Mouse (Mus musculus) limb, embryonic 14.5 days (tissue): ENCODE data around the gene Pdlim5. TPM values are rescaled to one million over a fixed set of nuclear protein-coding genes. Genes with fewer than 3 reads are reported as not detected.

ENCODE experiments used
- ATAC-seq: fragments of 200-750 bp; cut with Nextera tagmentation; 2 replicates; pipeline ENCODE4 v1.8.0; 2017; ENCODE audit warnings: low read depth, moderate number of reproducible peaks, moderate TSS enrichment; ENCODE audit not compliant: low FRiP score
- DNase-seq: peaks from one replicate; pipeline ENCODE4 v3.0.0-alpha.2; 2015; ENCODE audit warnings: low spot score
- H3K27ac ChIP-seq: fragments of 300-500 bp; sonication (generic); replicated peaks from 2 replicates; pipeline ENCODE4 v1.5.1; 2014; ENCODE audit warnings: low read depth, mild to moderate bottlenecking, low read length, moderate library complexity, mixed read lengths
- H3K27me3 ChIP-seq: fragments of 300-500 bp; sonication (generic); 2 replicates; pipeline ENCODE4 v1.6.1; 2014; ENCODE audit warnings: low read length, mixed read lengths; ENCODE audit not compliant: control insufficient read depth, insufficient read depth
- H3K36me3 ChIP-seq: fragments of 300-500 bp; sonication (generic); 2 replicates; pipeline ENCODE4 v1.6.1; 2014; ENCODE audit warnings: mild to moderate bottlenecking, low read length, moderate library complexity, mixed read lengths; ENCODE audit not compliant: control insufficient read depth, insufficient read depth
- H3K4me1 ChIP-seq: fragments of 300-500 bp; sonication (generic); 2 replicates; pipeline ENCODE4 v1.6.1; 2014; ENCODE audit warnings: antibody characterized with exemption, low read length, mixed read lengths; ENCODE audit not compliant: control insufficient read depth, insufficient read depth
- H3K4me2 ChIP-seq: fragments of 300-500 bp; sonication (generic); replicated peaks from 2 replicates; pipeline ENCODE4 v1.6.1; 2014; ENCODE audit warnings: low read depth, mild to moderate bottlenecking, low read length, moderate library complexity; ENCODE audit not compliant: severe bottlenecking
- H3K4me3 ChIP-seq: fragments of 300-500 bp; sonication (generic); replicated peaks from 2 replicates; pipeline ENCODE4 v1.5.1; 2014; ENCODE audit warnings: low read length
- H3K9ac ChIP-seq: fragments of 300-500 bp; sonication (generic); 2 replicates; pipeline ENCODE4 v1.6.1; 2014; ENCODE audit warnings: mild to moderate bottlenecking, low read depth, low read length, moderate library complexity; ENCODE audit not compliant: severe bottlenecking
- H3K9me3 ChIP-seq: fragments of 300-500 bp; sonication (generic); 2 replicates; pipeline ENCODE4 v1.6.1; 2016; ENCODE audit warnings: low read length; ENCODE audit not compliant: control insufficient read depth
- POLR2A ChIP-seq: fragments of 200-500 bp; IDR thresholded peaks from 2 replicates; pipeline ENCODE4 v1.8.0; 2012; ENCODE audit warnings: inconsistent platforms, mild to moderate bottlenecking, moderate library complexity, borderline replicate concordance; ENCODE audit not compliant: insufficient read depth, insufficient read length; ENCODE audit errors: extremely low read depth
- whole genome bisulfite sequencing: fragments of 180-500 bp; shearing (Covaris S2); extraction: QIAGEN DNeasy Blood & Tissue Kit; methylation state at CpG from one replicate; pipeline ENCODE4 v1.1.7; 2014; 5-methylcytosine and 5-hydroxymethylcytosine counted together
- polyA plus RNA-seq, 2 experiments: library from polyadenylated mRNA; depleted of rRNA in 1 of 2; stranded (reverse) in 1 of 2; unstranded in 1 of 2; fragments of >200 nt; fragmentation: Nextera tagmentation in 1 of 2; extraction: Ambion mirVana in 1 of 2; gene quantifications; 2 replicates each; pipeline versions ENCODE4 v1.2.1 to v1.2.3; 2012 to 2014

Pdlim5 gene
- polyA plus RNA-seq, 2 experiments = 37.9 TPM

GRCm38 (mm10) chr3:142316138-142316740, 79.3 kb downstream of the Pdlim5 start:
- no peak overlapping the region for H3K4me3 ChIP-seq
- H3K9ac ChIP-seq = no peak overlapping the region
- no peaks in the 10 kb centered on the region for H3K9me3 ChIP-seq
- ATAC-seq (no peak), DNase-seq (no peak)
- H3K4me2 ChIP-seq = no peak overlapping the region
- WGBS = 85% methylated on average over 2 of the region's 2 CpGs
- no peaks in the 10 kb centered on the region for H3K36me3 ChIP-seq
- TF ChIP-seq POLR2A = no peak
- no peaks in the 10 kb centered on the region for H3K27me3 ChIP-seq
- no peak overlapping the region for H3K27ac ChIP-seq
- no peaks in the 10 kb centered on the region for H3K4me1 ChIP-seq

GRCm38 (mm10) chr3:142311075-142311474, 84.4 kb downstream of the Pdlim5 start:
- ATAC-seq = no peak
- no peak for DNase-seq
- WGBS = 53% methylated on average over 2 of the region's 2 CpGs
- no peaks in the 10 kb centered on the region for H3K36me3 ChIP-seq
- no peaks in the 10 kb centered on the region for H3K9me3 ChIP-seq
- TF ChIP-seq POLR2A = no peak
- H3K27me3 ChIP-seq = no peaks in the 10 kb centered on the region
- H3K4me2 ChIP-seq = no peak overlapping the region
- no peaks in the 10 kb centered on the region for H3K4me1 ChIP-seq
- H3K27ac ChIP-seq = no peak overlapping the region
- no peak overlapping the region for H3K4me3 ChIP-seq
- H3K9ac ChIP-seq = no peak overlapping the region

- Histone ChIP-seq H3K36me3 (no peaks in the 10 kb centered on the region), H3K9ac (no peak overlapping the region), H3K4me1 (no peaks in the 10 kb centered on the region), H3K9me3 (no peaks in the 10 kb centered on the region), H3K4me3 (no peak overlapping the region), H3K4me2 (no peak overlapping the region), H3K27me3 (no peaks in the 10 kb centered on the region), H3K27ac (no peak overlapping the region)
- no peak for TF ChIP-seq POLR2A
- ATAC-seq (no peak), DNase-seq (no peak)
- 11% methylated on average over 2 of the region's 2 CpGs for WGBS
Observed at GRCm38 (mm10) chr3:142310446-142310845, 85.0 kb downstream of the Pdlim5 start.

GRCm38 (mm10) chr3:142295287-142295676, 100.2 kb downstream of the Pdlim5 start:
- no peak overlapping the region for H3K4me2 ChIP-seq
- 81% methylated on average over 7 of the region's 7 CpGs for WGBS
- H3K4me3 ChIP-seq = no peak overlapping the region
- no peaks in the 10 kb centered on the region for H3K4me1 ChIP-seq
- ATAC-seq = no peak
- no peaks in the 10 kb centered on the region for H3K36me3 ChIP-seq
- H3K27me3 ChIP-seq = no peaks in the 10 kb centered on the region
- DNase-seq = no peak
- H3K9me3 ChIP-seq = no peaks in the 10 kb centered on the region
- TF ChIP-seq POLR2A = no peak
- no peak overlapping the region for H3K9ac ChIP-seq
- no peak overlapping the region for H3K27ac ChIP-seq

- H3K4me3 ChIP-seq = no peak overlapping the region
- no peaks in the 10 kb centered on the region for H3K4me1 ChIP-seq
- H3K9me3 ChIP-seq = no peaks in the 10 kb centered on the region
- H3K36me3 ChIP-seq = no peaks in the 10 kb centered on the region
- no peak overlapping the region for H3K27ac ChIP-seq
- ATAC-seq (peak; percentile 67), DNase-seq (peak; percentile 89)
- H3K27me3 ChIP-seq = no peaks in the 10 kb centered on the region
- H3K4me2 ChIP-seq = no peak overlapping the region
- no peak overlapping the region for H3K9ac ChIP-seq
- no peak for TF ChIP-seq POLR2A
- WGBS = 19% methylated on average over 7 of the region's 7 CpGs
Observed at GRCm38 (mm10) chr3:142294616-142295286, 100.7 kb downstream of the Pdlim5 start.

- Histone ChIP-seq H3K27ac (no peak overlapping the region), H3K9me3 (no peaks in the 10 kb centered on the region), H3K4me2 (no peak overlapping the region), H3K36me3 (no peaks in the 10 kb centered on the region), H3K9ac (no peak overlapping the region), H3K4me3 (no peak overlapping the region), H3K27me3 (no peaks in the 10 kb centered on the region), H3K4me1 (no peaks in the 10 kb centered on the region)
- no peak for TF ChIP-seq POLR2A
- WGBS = 79% methylated on average over 7 of the region's 7 CpGs
- no peak for ATAC-seq
- DNase-seq = no peak
Observed at GRCm38 (mm10) chr3:142293561-142293960, 101.9 kb downstream of the Pdlim5 start.
